Mouse (Mus musculus): ENCODE results near the gene Usp10.

GRCm38 (mm10) chr8:119967435-119967834, 57.3 kb downstream of the Usp10 start:
- TF ChIP-seq CTCF (IDR thresholded peaks at IDR 0.05; ENCODE audit: low read depth, low read length) (0 out of 2 replicates have a peak, but pooled peaks have one; percentile 5), POLR2A (IDR thresholded peaks at IDR 0.05; ENCODE audit: extremely low read depth, insufficient read depth, low read length) (no peak)
